Mouse (Mus musculus) embryonic fibroblast, embryonic 13.5 days (primary cell): ENCODE measurements around the gene Tnnt3. TPM values are rescaled to one million over a fixed set of nuclear protein-coding genes. Genes with fewer than 3 reads are reported as not detected.

ENCODE experiments used
- H3K27ac ChIP-seq: 2 replicates; pipeline ENCODE4 v1.5.1; 2012; ENCODE audit warnings: low read length, control low read depth, inconsistent platforms; ENCODE audit not compliant: insufficient read depth
- H3K4me1 ChIP-seq: 2 replicates; pipeline ENCODE4 v1.6.1; 2011; ENCODE audit warnings: low read length; ENCODE audit not compliant: control insufficient read depth, insufficient read depth
- H3K4me3 ChIP-seq: 2 replicates; pipeline ENCODE4 v1.5.1; 2011; ENCODE audit warnings: mild to moderate bottlenecking, control low read depth, low read length; ENCODE audit not compliant: insufficient read depth
- CTCF ChIP-seq: IDR thresholded peaks from 2 replicates; pipeline ENCODE4 v1.5.1; 2011; ENCODE audit warnings: mild to moderate bottlenecking, control low read depth, low read length, moderate library complexity, borderline replicate concordance; ENCODE audit not compliant: insufficient read depth
- POLR2A ChIP-seq: IDR thresholded peaks from 2 replicates; pipeline ENCODE4 v1.6.1; 2011; ENCODE audit warnings: low read depth, mild to moderate bottlenecking, control low read depth, low read length, moderate library complexity
- polyA plus RNA-seq: library from polyadenylated mRNA; stranded (reverse); fragments of >200 nt; gene quantifications from 2 replicates; pipeline ENCODE4 v1.2.4, GENCODE M21; 2011; ENCODE audit warnings: low read depth; ENCODE audit not compliant: missing spikeins, insufficient read length

Gene Tnnt3
- 1.4 TPM in 2 replicates for polyA plus RNA-seq

GRCm38 (mm10) chr7:142498575-142498974, at the start of gene Tnnt3:
TSS of gene Tnnt3 (plus strand) at chr7:142498836.
- Histone ChIP-seq H3K4me1 (no peaks in the 10 kb centered on the region), H3K27ac (no peak within 1 kb of the TSS), H3K4me3 (no peak within 1 kb of the TSS)
- TF ChIP-seq CTCF (no peak), POLR2A (no peak)

DNA sequence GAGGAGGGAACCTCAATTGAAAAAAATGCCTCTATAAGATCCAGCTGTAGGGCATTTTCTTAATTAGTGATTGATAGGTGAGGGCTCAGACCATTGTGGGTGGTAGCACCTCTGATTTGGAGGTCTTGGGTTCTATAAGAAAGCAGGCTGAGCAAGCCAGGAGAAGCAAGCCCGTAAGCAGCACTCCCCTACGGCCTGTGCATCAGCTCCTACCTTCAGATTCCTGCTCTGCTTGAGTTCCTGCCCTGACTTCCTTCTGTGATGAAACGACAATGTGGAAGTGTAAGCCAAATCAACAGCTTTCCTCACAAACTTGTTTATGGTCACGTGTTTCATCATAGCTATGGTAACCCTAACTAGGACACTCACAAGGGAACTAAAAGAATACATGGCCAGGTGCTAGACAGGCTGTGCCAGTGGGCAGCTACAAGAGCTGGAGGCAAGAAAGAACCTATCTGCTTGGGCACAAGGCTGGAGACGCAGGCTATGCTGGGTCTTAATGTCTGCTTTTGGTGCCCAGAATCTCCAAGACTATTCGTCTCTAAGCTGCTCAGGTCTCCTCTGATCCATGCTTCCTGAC, 49.5 kb upstream of the Tnnt3 start:
- H3K4me1 ChIP-seq = no peaks in the 10 kb centered on the region
- H3K27ac ChIP-seq = no peak overlapping the region
- no peak for TF ChIP-seq POLR2A
- no peak overlapping the region for H3K4me3 ChIP-seq

DNA sequence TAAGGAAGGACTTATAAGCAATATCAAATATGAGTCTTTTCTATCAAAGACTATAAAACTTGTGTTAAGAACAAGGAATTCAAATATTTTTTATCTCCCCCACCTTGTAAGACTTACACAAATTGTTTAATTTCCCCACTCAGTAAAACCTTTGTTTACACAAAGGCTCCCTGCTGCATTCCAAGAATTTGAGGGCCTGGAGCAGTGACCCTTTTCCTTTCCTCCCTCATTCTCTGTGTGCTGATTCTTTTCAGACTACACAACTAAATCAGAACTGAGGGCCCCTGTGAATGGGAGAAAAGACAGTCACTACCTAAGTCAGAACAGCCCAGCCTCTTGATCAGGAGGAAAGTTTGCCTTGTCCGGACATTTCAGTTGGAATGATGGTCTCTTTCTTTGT, 43.9 kb upstream of the Tnnt3 start:
- no peak for TF ChIP-seq POLR2A
- no peak for TF ChIP-seq CTCF
- H3K27ac ChIP-seq = peak overlapping the region; percentile 95
- H3K4me1 ChIP-seq = peaks cover 19% of the 10 kb centered on the region
- H3K4me3 ChIP-seq = no peak overlapping the region

DNA sequence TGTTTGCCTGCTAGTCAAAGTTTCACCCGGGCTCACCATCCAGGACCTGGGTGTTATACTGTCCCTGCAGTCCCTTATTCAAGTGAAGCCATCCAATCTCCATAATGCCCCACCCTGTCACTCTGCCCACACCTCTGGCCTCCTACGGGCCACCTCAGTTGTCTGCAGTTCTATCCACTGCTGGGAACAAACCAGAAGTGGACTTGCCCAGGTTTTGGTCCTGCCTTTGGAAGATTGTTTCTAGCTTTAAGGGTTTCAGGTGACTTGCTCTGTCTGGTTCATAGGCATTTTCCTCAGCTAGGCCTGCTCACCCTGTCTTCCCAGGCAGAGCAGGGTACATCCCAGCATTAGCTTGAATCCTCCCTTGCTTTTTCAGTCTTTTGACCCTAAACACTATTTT, 43.4 kb upstream of the Tnnt3 start:
- TF ChIP-seq POLR2A = no peak
- no peak for TF ChIP-seq CTCF
- Histone ChIP-seq H3K4me1 (peaks cover 19% of the 10 kb centered on the region), H3K4me3 (no peak overlapping the region), H3K27ac (peak overlapping the region; percentile 95)

- peak overlapping the region; percentile 100 for H3K27ac ChIP-seq
- TF ChIP-seq CTCF (no peak), POLR2A (no peak)
- H3K4me1 ChIP-seq = peaks cover 19% of the 10 kb centered on the region
- H3K4me3 ChIP-seq = no peak overlapping the region
Measured at GRCm38 (mm10) chr7:142456806-142457205, 41.8 kb upstream of the Tnnt3 start.

DNA sequence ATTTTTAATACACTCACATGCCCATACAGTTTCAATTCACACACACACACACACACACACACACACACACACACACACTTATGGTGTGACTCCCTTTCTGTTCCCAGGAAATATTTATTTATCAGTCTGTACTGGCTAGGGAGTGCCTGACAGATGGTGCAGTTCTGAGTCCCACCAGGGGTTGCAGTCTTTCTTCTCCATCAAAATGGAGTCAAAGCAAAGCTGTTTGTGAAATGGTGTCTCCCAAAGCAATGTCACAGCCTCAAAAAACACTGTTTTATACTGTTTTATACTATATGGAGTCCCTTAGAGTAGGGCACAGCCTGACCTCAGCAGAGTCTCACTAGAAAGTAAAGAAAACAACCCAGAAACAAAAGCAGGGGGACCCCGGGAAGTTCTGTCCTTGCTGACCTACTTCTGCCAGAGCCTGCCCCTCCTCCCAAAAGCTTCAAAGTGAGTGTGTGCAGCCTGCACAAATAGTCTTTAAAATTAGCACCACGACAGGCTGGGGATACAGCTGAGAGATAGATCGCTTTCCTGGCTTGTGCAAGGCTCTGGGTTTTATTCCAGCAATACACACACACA, 41.3 kb upstream of the Tnnt3 start:
- H3K4me3 ChIP-seq = no peak overlapping the region
- H3K27ac ChIP-seq = peak overlapping the region; percentile 100
- peaks cover 21% of the 10 kb centered on the region for H3K4me1 ChIP-seq
- TF ChIP-seq CTCF = no peak
- peak; percentile 54 for TF ChIP-seq POLR2A

- TF ChIP-seq CTCF (no peak), POLR2A (no peak)
- H3K4me1 ChIP-seq = peaks cover 28% of the 10 kb centered on the region
- H3K4me3 ChIP-seq = no peak overlapping the region
- peak overlapping the region; percentile 100 for H3K27ac ChIP-seq
Measured at GRCm38 (mm10) chr7:142458026-142458425, 40.6 kb upstream of the Tnnt3 start.

- peaks cover 30% of the 10 kb centered on the region for H3K4me1 ChIP-seq
- no peak overlapping the region for H3K4me3 ChIP-seq
- TF ChIP-seq CTCF = no peak
- TF ChIP-seq POLR2A = peak; percentile 2; the same call in 1 of the 2 replicates
- peak overlapping the region; percentile 100 for H3K27ac ChIP-seq
Measured at GRCm38 (mm10) chr7:142458676-142459298, 39.8 kb upstream of the Tnnt3 start.

DNA sequence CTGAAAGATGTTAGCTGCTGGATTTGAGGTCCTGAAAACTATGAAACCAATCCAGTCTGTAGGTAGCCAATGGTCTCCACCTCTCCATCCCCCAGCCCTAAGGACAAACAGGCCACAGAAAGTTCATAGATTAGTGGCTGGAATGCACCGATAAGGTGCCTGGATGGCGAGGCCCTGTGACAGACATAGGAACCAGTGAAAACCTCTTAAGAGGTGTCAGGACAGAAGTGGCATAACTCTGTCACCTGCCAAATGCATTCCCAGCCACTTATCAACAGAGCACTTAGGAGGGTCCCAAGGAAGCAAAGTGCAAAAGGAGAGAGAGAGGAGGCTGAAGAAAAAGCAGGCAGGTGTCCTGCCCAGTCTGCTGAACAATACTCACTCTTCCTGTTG, 39.3 kb upstream of the Tnnt3 start:
- Histone ChIP-seq H3K4me1 (peaks cover 30% of the 10 kb centered on the region), H3K4me3 (no peak overlapping the region), H3K27ac (peak overlapping the region; percentile 100)
- TF ChIP-seq POLR2A (no peak), CTCF (no peak)

GRCm38 (mm10) chr7:142460636-142461077, 38.0 kb upstream of the Tnnt3 start, which contains the start of gene Lsp1:
TSS of gene Lsp1 (plus strand) at chr7:142460809.
- TF ChIP-seq CTCF (no peak), POLR2A (no peak)
- H3K27ac ChIP-seq = no peak within 1 kb of the TSS

More at GRCm38 (mm10) chr7:142460636-142461077, 38.0 kb upstream of the Tnnt3 start, which contains the start of gene Lsp1:
- Histone ChIP-seq H3K4me1 (peaks cover 22% of the 10 kb centered on the region), H3K4me3 (no peak within 1 kb of the TSS)
